Mouse (Mus musculus) erythroblast, embryonic 14.5 days (primary cell): ENCODE data around the gene Mpzl1. TPM values are rescaled to one million over a fixed set of nuclear protein-coding genes. Genes with fewer than 3 reads are reported as not detected.

Experiments
- H3K27me3 ChIP-seq: 2 replicates; pipeline ENCODE4 v1.6.1; 2012; ENCODE audit warnings: inconsistent platforms; ENCODE audit not compliant: control insufficient read depth
- H3K36me3 ChIP-seq: 2 replicates; pipeline ENCODE4 v1.6.1; 2012; ENCODE audit warnings: mild to moderate bottlenecking, inconsistent platforms; ENCODE audit not compliant: control insufficient read depth
- H3K4me1 ChIP-seq: 2 replicates; pipeline ENCODE4 v1.6.1; 2012; ENCODE audit warnings: inconsistent platforms; ENCODE audit not compliant: control insufficient read depth
- H3K4me3 ChIP-seq: replicated peaks from 2 replicates; pipeline ENCODE3; 2012; ENCODE audit warnings: moderate library complexity, mild to moderate bottlenecking, inconsistent platforms
- H3K9me3 ChIP-seq: 2 replicates; pipeline ENCODE4 v1.6.1; 2012; ENCODE audit warnings: low read length, inconsistent platforms, mixed read lengths; ENCODE audit not compliant: control insufficient read depth
- GATA1 ChIP-seq: IDR thresholded peaks from 2 replicates; pipeline ENCODE4 v1.6.1; 2012; ENCODE audit warnings: low read length, inconsistent platforms, mixed read lengths
- TAL1 ChIP-seq: IDR thresholded peaks from 3 replicates; pipeline ENCODE4 v1.6.1; 2012; ENCODE audit warnings: low read length, inconsistent platforms, mixed read lengths
- polyA plus RNA-seq: library from polyadenylated mRNA; stranded (reverse); fragments of >175 nt; gene quantifications from 2 replicates; pipeline ENCODE4 v1.2.3, GENCODE M21; 2012

Gene Mpzl1
- polyA plus RNA-seq, 1 experiment = 0.05 TPM

GRCm38 (mm10) chr1:165576005-165576404 is 58.3 kb downstream of the Mpzl1 start:
- H3K27me3 ChIP-seq = no peaks in the 10 kb centered on the region
- no peaks in the 10 kb centered on the region for H3K36me3 ChIP-seq
- no peak overlapping the region for H3K4me3 ChIP-seq
- H3K9me3 ChIP-seq = no peaks in the 10 kb centered on the region
- H3K4me1 ChIP-seq = no peaks in the 10 kb centered on the region
- TF ChIP-seq TAL1 (no peak), GATA1 (no peak)

GRCm38 (mm10) chr1:165567466-165567865 is 66.9 kb downstream of the Mpzl1 start:
- Histone ChIP-seq H3K4me3 (no peak overlapping the region), H3K36me3 (no peaks in the 10 kb centered on the region), H3K9me3 (no peaks in the 10 kb centered on the region), H3K27me3 (no peaks in the 10 kb centered on the region), H3K4me1 (no peaks in the 10 kb centered on the region)
- TF ChIP-seq TAL1 = no peak
- TF ChIP-seq GATA1 = no peak

GRCm38 (mm10) chr1:165565283-165565682 is 69.1 kb downstream of the Mpzl1 start:
- Histone ChIP-seq H3K27me3 (no peaks in the 10 kb centered on the region), H3K4me3 (no peak overlapping the region), H3K9me3 (no peaks in the 10 kb centered on the region), H3K36me3 (no peaks in the 10 kb centered on the region), H3K4me1 (no peaks in the 10 kb centered on the region)
- TF ChIP-seq GATA1 (no peak), TAL1 (no peak)

GRCm38 (mm10) chr1:165559073-165559472 is 75.3 kb downstream of the Mpzl1 start:
- Histone ChIP-seq H3K36me3 (no peaks in the 10 kb centered on the region), H3K4me3 (no peak overlapping the region), H3K9me3 (no peaks in the 10 kb centered on the region), H3K4me1 (no peaks in the 10 kb centered on the region), H3K27me3 (no peaks in the 10 kb centered on the region)
- no peak for TF ChIP-seq TAL1
- no peak for TF ChIP-seq GATA1

GRCm38 (mm10) chr1:165556711-165557110 is 77.6 kb downstream of the Mpzl1 start:
- Histone ChIP-seq H3K36me3 (no peaks in the 10 kb centered on the region), H3K4me3 (no peak overlapping the region), H3K27me3 (no peaks in the 10 kb centered on the region), H3K9me3 (peaks cover 7% of the 10 kb centered on the region), H3K4me1 (no peaks in the 10 kb centered on the region)
- TF ChIP-seq GATA1 (no peak), TAL1 (no peak)

Other genes starting within 250 kb of the Mpzl1 start
- 3.3 and 5.3 TPM in 2 replicates for gene Dcaf6, start 174.1 kb downstream of the Mpzl1 start, polyA plus RNA-seq
- 41.8 and 45.7 TPM in 2 replicates for gene Mpc2, start 173.9 kb downstream of the Mpzl1 start, polyA plus RNA-seq
- gene Adcy10, start 149.4 kb downstream of the Mpzl1 start, polyA plus RNA-seq = not detected in 2 replicates
- gene Rcsd1, start 75.2 kb upstream of the Mpzl1 start, polyA plus RNA-seq = 0.11 and 0.19 TPM in 2 replicates
- 49.2 and 54.6 TPM in 2 replicates for gene Creg1, start 129.2 kb upstream of the Mpzl1 start, polyA plus RNA-seq
- 0.03 and 0.05 TPM in 2 replicates for gene Cd247, start 154.1 kb upstream of the Mpzl1 start, polyA plus RNA-seq